Mouse (Mus musculus): ENCODE results near the gene Itpr2.

Gene Itpr2

GRCm38 (mm10) chr6:146410427-146410810 is 91.6 kb downstream of the Itpr2 start:
- DNase-seq = peak; percentile 10

GRCm38 (mm10) chr6:146409692-146410426 is 92.2 kb downstream of the Itpr2 start:
- DNase-seq = peak; percentile 65

- no peak for DNase-seq
Observed at GRCm38 (mm10) chr6:146405380-146405779, 96.6 kb downstream of the Itpr2 start.

- no peak for DNase-seq
Observed at GRCm38 (mm10) chr6:146404876-146405275, 97.1 kb downstream of the Itpr2 start.

GRCm38 (mm10) chr6:146404156-146404555 is 97.9 kb downstream of the Itpr2 start:
- DNase-seq = no peak

- no peak for DNase-seq
Observed at GRCm38 (mm10) chr6:146402905-146403642, 98.9 kb downstream of the Itpr2 start.

- no peak for DNase-seq
Observed at GRCm38 (mm10) chr6:146397803-146398202, 104.2 kb downstream of the Itpr2 start.

- DNase-seq = no peak
Observed at GRCm38 (mm10) chr6:146396253-146396652, 105.8 kb downstream of the Itpr2 start.

- no peak for DNase-seq
Observed at GRCm38 (mm10) chr6:146395616-146396015, 106.4 kb downstream of the Itpr2 start.

GRCm38 (mm10) chr6:146392188-146392587 is 109.8 kb downstream of the Itpr2 start:
- DNase-seq = no peak

- DNase-seq = no peak
Observed at GRCm38 (mm10) chr6:146390159-146390558, 111.9 kb downstream of the Itpr2 start.

GRCm38 (mm10) chr6:146388010-146388409 is 114.0 kb downstream of the Itpr2 start:
- no peak for DNase-seq

- no peak for DNase-seq
Observed at GRCm38 (mm10) chr6:146387039-146387713, 114.8 kb downstream of the Itpr2 start.

GRCm38 (mm10) chr6:146379263-146379662 is 122.8 kb downstream of the Itpr2 start:
- DNase-seq = no peak

- DNase-seq = no peak
Observed at GRCm38 (mm10) chr6:146371511-146371910, 130.5 kb downstream of the Itpr2 start.

GRCm38 (mm10) chr6:146366180-146366579 is 135.8 kb downstream of the Itpr2 start:
- no peak for DNase-seq

- peak; percentile 25 for DNase-seq
Observed at GRCm38 (mm10) chr6:146357911-146358310, 144.1 kb downstream of the Itpr2 start.

GRCm38 (mm10) chr6:146352258-146352805 is 149.7 kb downstream of the Itpr2 start:
- no peak for DNase-seq

GRCm38 (mm10) chr6:146351816-146352215 is 150.2 kb downstream of the Itpr2 start:
- DNase-seq = no peak

- no peak for DNase-seq
Observed at GRCm38 (mm10) chr6:146347568-146347967, 154.5 kb downstream of the Itpr2 start.

GRCm38 (mm10) chr6:146346545-146347195 is 155.4 kb downstream of the Itpr2 start:
- DNase-seq = no peak

- peak; percentile 15 for DNase-seq
Observed at GRCm38 (mm10) chr6:146344732-146345131, 157.3 kb downstream of the Itpr2 start.

All from cerebellum, adult 9-11 months (tissue).